Mouse (Mus musculus): ENCODE measurements at regions not wholly inside any gene's neighbourhood (a gene's known extent, or its start where the extent isn't known, plus 50 kb on each side); places are given as distances from the start of the nearest gene placed in this dataset.

GRCm38 (mm10) chr1:194426293-194426692 lies 191.7 kb upstream of the Plxna2 start:
- Histone ChIP-seq H3K4me1 (replicated peaks; ENCODE audit: control insufficient read depth, insufficient read depth, low read length) (no peaks in the 10 kb centered on the region), H3K9me3 (ENCODE audit: control insufficient read depth) (no peaks in the 10 kb centered on the region), H3K27ac (ENCODE audit: low read depth, low read length) (no peak overlapping the region), H3K4me3 (ENCODE audit: low read depth, low read length) (no peak overlapping the region), H3K4me2 (replicated peaks; ENCODE audit: low read depth) (no peak overlapping the region), H3K36me3 (ENCODE audit: control insufficient read depth, insufficient read depth) (no peaks in the 10 kb centered on the region), H3K9ac (ENCODE audit: low read depth, low read length) (no peak overlapping the region), H3K27me3 (replicated peaks; ENCODE audit: control insufficient read depth, insufficient read depth, low read length) (no peaks in the 10 kb centered on the region)
- WGBS, result 55% methylated on average over 6 of the region's 6 CpGs
- ATAC-seq, result no peak
- TF ChIP-seq CTCF (IDR thresholded peaks at IDR 0.05; ENCODE audit: low read depth), result no peak

- Histone ChIP-seq H3K9ac (ENCODE audit: low read depth, low read length) (no peak overlapping the region), H3K9me3 (ENCODE audit: control insufficient read depth) (no peaks in the 10 kb centered on the region), H3K4me3 (ENCODE audit: low read depth, low read length) (no peak overlapping the region), H3K4me2 (replicated peaks; ENCODE audit: low read depth) (no peak overlapping the region), H3K27ac (ENCODE audit: low read depth, low read length) (no peak overlapping the region), H3K4me1 (replicated peaks; ENCODE audit: control insufficient read depth, insufficient read depth, low read length) (no peaks in the 10 kb centered on the region), H3K36me3 (ENCODE audit: control insufficient read depth, insufficient read depth) (no peaks in the 10 kb centered on the region), H3K27me3 (replicated peaks; ENCODE audit: control insufficient read depth, insufficient read depth, low read length) (no peaks in the 10 kb centered on the region)
- TF ChIP-seq CTCF (IDR thresholded peaks at IDR 0.05; ENCODE audit: low read depth), result no peak
- no peak for ATAC-seq
- 86% methylated on average over 2 of the region's 2 CpGs for WGBS
These were observed 193.8 kb upstream of the Plxna2 start for GRCm38 (mm10) chr1:194424201-194424600.

- no peak overlapping the region for H3K27ac ChIP-seq (ENCODE audit: low read depth, low read length)
- no peaks in the 10 kb centered on the region for H3K36me3 ChIP-seq (ENCODE audit: control insufficient read depth, insufficient read depth)
- H3K9ac ChIP-seq (ENCODE audit: low read depth, low read length), result no peak overlapping the region
- 54% methylated on average over 5 of the region's 5 CpGs for WGBS
- no peak for ATAC-seq
- no peak overlapping the region for H3K4me2 ChIP-seq (replicated peaks; ENCODE audit: low read depth)
- TF ChIP-seq CTCF (IDR thresholded peaks at IDR 0.05; ENCODE audit: low read depth), result no peak
- H3K27me3 ChIP-seq (replicated peaks; ENCODE audit: control insufficient read depth, insufficient read depth, low read length), result no peaks in the 10 kb centered on the region
- no peak overlapping the region for H3K4me3 ChIP-seq (ENCODE audit: low read depth, low read length)
- H3K9me3 ChIP-seq (ENCODE audit: control insufficient read depth), result no peaks in the 10 kb centered on the region
- H3K4me1 ChIP-seq (replicated peaks; ENCODE audit: control insufficient read depth, insufficient read depth, low read length), result no peaks in the 10 kb centered on the region
These were observed 205.8 kb upstream of the Plxna2 start for GRCm38 (mm10) chr1:194412193-194412592.

- Histone ChIP-seq H3K4me1 (replicated peaks; ENCODE audit: control insufficient read depth, insufficient read depth, low read length) (no peaks in the 10 kb centered on the region), H3K9me3 (ENCODE audit: control insufficient read depth) (no peaks in the 10 kb centered on the region), H3K27ac (ENCODE audit: low read depth, low read length) (no peak overlapping the region), H3K27me3 (replicated peaks; ENCODE audit: control insufficient read depth, insufficient read depth, low read length) (no peaks in the 10 kb centered on the region), H3K9ac (ENCODE audit: low read depth, low read length) (no peak overlapping the region), H3K4me2 (replicated peaks; ENCODE audit: low read depth) (no peak overlapping the region), H3K36me3 (ENCODE audit: control insufficient read depth, insufficient read depth) (no peaks in the 10 kb centered on the region), H3K4me3 (ENCODE audit: low read depth, low read length) (no peak overlapping the region)
- 69% methylated on average over 2 of the region's 2 CpGs for WGBS
- no peak for ATAC-seq
- no peak for TF ChIP-seq CTCF (IDR thresholded peaks at IDR 0.05; ENCODE audit: low read depth)
These were observed 206.2 kb upstream of the Plxna2 start for GRCm38 (mm10) chr1:194411788-194412187.

GRCm38 (mm10) chr1:194399281-194399680 lies 218.7 kb upstream of the Plxna2 start:
- no peaks in the 10 kb centered on the region for H3K36me3 ChIP-seq (ENCODE audit: control insufficient read depth, insufficient read depth)
- no peak overlapping the region for H3K4me2 ChIP-seq (replicated peaks; ENCODE audit: low read depth)
- no peak overlapping the region for H3K4me3 ChIP-seq (ENCODE audit: low read depth, low read length)
- no peaks in the 10 kb centered on the region for H3K27me3 ChIP-seq (replicated peaks; ENCODE audit: control insufficient read depth, insufficient read depth, low read length)
- no peak for ATAC-seq
- H3K9me3 ChIP-seq (ENCODE audit: control insufficient read depth), result no peaks in the 10 kb centered on the region
- no peak overlapping the region for H3K9ac ChIP-seq (ENCODE audit: low read depth, low read length)
- no peak for TF ChIP-seq CTCF (IDR thresholded peaks at IDR 0.05; ENCODE audit: low read depth)
- no peaks in the 10 kb centered on the region for H3K4me1 ChIP-seq (replicated peaks; ENCODE audit: control insufficient read depth, insufficient read depth, low read length)
- H3K27ac ChIP-seq (ENCODE audit: low read depth, low read length), result no peak overlapping the region

- ATAC-seq, result no peak
These were observed 221.1 kb upstream of the Plxna2 start for GRCm38 (mm10) chr1:194396754-194397460.

GRCm38 (mm10) chr1:194393720-194394119 lies 224.3 kb upstream of the Plxna2 start:
- no peak overlapping the region for H3K4me3 ChIP-seq (ENCODE audit: low read depth, low read length)
- WGBS, result 50% methylated on average over 3 of the region's 3 CpGs
- H3K9ac ChIP-seq (ENCODE audit: low read depth, low read length), result no peak overlapping the region
- TF ChIP-seq CTCF (IDR thresholded peaks at IDR 0.05; ENCODE audit: low read depth), result no peak
- no peaks in the 10 kb centered on the region for H3K27me3 ChIP-seq (replicated peaks; ENCODE audit: control insufficient read depth, insufficient read depth, low read length)
- no peaks in the 10 kb centered on the region for H3K4me1 ChIP-seq (replicated peaks; ENCODE audit: control insufficient read depth, insufficient read depth, low read length)
- no peak for ATAC-seq
- no peaks in the 10 kb centered on the region for H3K36me3 ChIP-seq (ENCODE audit: control insufficient read depth, insufficient read depth)
- no peak overlapping the region for H3K4me2 ChIP-seq (replicated peaks; ENCODE audit: low read depth)
- no peak overlapping the region for H3K27ac ChIP-seq (ENCODE audit: low read depth, low read length)
- H3K9me3 ChIP-seq (ENCODE audit: control insufficient read depth), result no peaks in the 10 kb centered on the region

More at GRCm38 (mm10) chr1:194396754-194397460, 221.1 kb upstream of the Plxna2 start:
- no peak overlapping the region for H3K4me3 ChIP-seq (ENCODE audit: low read depth, low read length)
- H3K4me2 ChIP-seq (replicated peaks; ENCODE audit: low read depth), result no peak overlapping the region
- H3K9me3 ChIP-seq (ENCODE audit: control insufficient read depth), result no peaks in the 10 kb centered on the region
- WGBS, result 68% methylated on average over 4 of the region's 4 CpGs
- TF ChIP-seq CTCF (IDR thresholded peaks at IDR 0.05; ENCODE audit: low read depth), result no peak
- H3K27me3 ChIP-seq (replicated peaks; ENCODE audit: control insufficient read depth, insufficient read depth, low read length), result no peaks in the 10 kb centered on the region
- H3K36me3 ChIP-seq (ENCODE audit: control insufficient read depth, insufficient read depth), result no peaks in the 10 kb centered on the region
- H3K27ac ChIP-seq (ENCODE audit: low read depth, low read length), result no peak overlapping the region
- no peaks in the 10 kb centered on the region for H3K4me1 ChIP-seq (replicated peaks; ENCODE audit: control insufficient read depth, insufficient read depth, low read length)
- no peak overlapping the region for H3K9ac ChIP-seq (ENCODE audit: low read depth, low read length)

All from intestine, postnatal 0 days (tissue).